Mouse (Mus musculus) liver, postnatal 0 days (tissue): ENCODE results near the gene Cyth1.

ENCODE experiments used
- CTCF ChIP-seq: sonication (generic); IDR thresholded peaks from 2 replicates; pipeline ENCODE4 v1.5.1; 2016; ENCODE audit warnings: antibody characterized with exemption, low read depth
- EP300 ChIP-seq: IDR thresholded peaks from 2 replicates; pipeline ENCODE4 v1.6.1; 2016; ENCODE audit warnings: antibody characterized with exemption, low read depth, mild to moderate bottlenecking

GRCm38 (mm10) chr11:118227650-118228049, 20.7 kb downstream of the Cyth1 start:
- TF ChIP-seq CTCF = no peak
- TF ChIP-seq EP300 = no peak
